Mouse (Mus musculus) intestine, embryonic 16.5 days (tissue): ENCODE results near the gene Rab33b. TPM values are rescaled to one million over a fixed set of nuclear protein-coding genes. Genes with fewer than 3 reads are reported as not detected.

Experiments
- polyA plus RNA-seq: library from polyadenylated mRNA; unstranded; fragments of >200 nt; fragmentation: Nextera tagmentation; extraction: Ambion mirVana; gene quantifications from 2 replicates; pipeline ENCODE4 v1.2.1, GENCODE M21; 2015

The Rab33b gene
- polyA plus RNA-seq, 1 experiment from 2014 or later: 25.0 TPM

Other genes starting within 250 kb of the Rab33b start
- 43.4 and 53.5 TPM in 2 replicates for gene Elf2, start 143.3 kb upstream of the Rab33b start, polyA plus RNA-seq
- 4.0 and 9.6 TPM in 2 replicates for gene Mgarp, start 87.2 kb upstream of the Rab33b start, polyA plus RNA-seq
- gene Ndufc1, start 74.9 kb upstream of the Rab33b start, polyA plus RNA-seq: 906 and 911 TPM in 2 replicates
- gene Naa15, start 68.8 kb upstream of the Rab33b start, polyA plus RNA-seq: 27.3 and 27.9 TPM in 2 replicates
- gene Setd7, start 77.0 kb downstream of the Rab33b start, polyA plus RNA-seq: 1.8 and 2.0 TPM in 2 replicates
- gene Mgst2, start 176.4 kb downstream of the Rab33b start, polyA plus RNA-seq: 49.8 and 61.7 TPM in 2 replicates